ENCODE assay signal across 18 mouse cellular contexts in genomic region chr4:155886330-155886729, GRCm38 (mm10).
"Had no signal": no experiment of that assay in that cellular context is flagged by ENCODE, and none has a peak within 500 bp of the region (broad histone marks: within the 10 kb centered on the region; RNA-seq: fewer than 3 reads in every experiment).

No protein-coding gene starts in this region.

- H3K4me3 ChIP-seq: layer of hippocampus, adult 2 months; limb, embryonic 10.5 days; limb, embryonic 13.5 days; liver, embryonic 13.5 days; midbrain, embryonic 12.5 days; midbrain, embryonic 15.5 days; myocyte; neural tube, embryonic 13.5 days; stomach, embryonic 15.5 days had no signal

- DNase-seq: kidney, adult 2 months; layer of hippocampus, adult 9-11 months; liver, embryonic 13.5 days; lung, embryonic 14.5 days; right cerebral cortex, postnatal 14 days; spleen, adult 18-20 months; thymus, postnatal 25 days had no signal

- H3K9ac ChIP-seq: limb, embryonic 13.5 days; liver, embryonic 13.5 days; lung, embryonic 14.5 days; midbrain, embryonic 12.5 days; midbrain, embryonic 15.5 days; neural tube, embryonic 13.5 days; stomach, embryonic 15.5 days had no signal

- ATAC-seq: lung, postnatal 0 days; midbrain, embryonic 15.5 days had no signal

- H3K4me2 ChIP-seq: limb, embryonic 13.5 days; liver, embryonic 13.5 days; lung, embryonic 14.5 days; midbrain, embryonic 12.5 days; midbrain, embryonic 15.5 days; neural tube, embryonic 13.5 days; stomach, embryonic 15.5 days had no signal

- H3K9me3 ChIP-seq: limb, embryonic 10.5 days; limb, embryonic 13.5 days; liver, embryonic 13.5 days; midbrain, embryonic 12.5 days; midbrain, embryonic 15.5 days; neural tube, embryonic 13.5 days; stomach, embryonic 15.5 days had no signal

- H3K27ac ChIP-seq: kidney, postnatal 0 days; layer of hippocampus, adult 2 months; limb, embryonic 10.5 days; limb, embryonic 13.5 days; liver, embryonic 13.5 days; macrophage; midbrain, embryonic 12.5 days; midbrain, embryonic 15.5 days; neural tube, embryonic 13.5 days; stomach, embryonic 15.5 days had no signal

- H3K27me3 ChIP-seq: limb, embryonic 13.5 days; liver, embryonic 13.5 days; midbrain, embryonic 12.5 days; midbrain, embryonic 15.5 days; neural tube, embryonic 13.5 days; stomach, embryonic 15.5 days had no signal
